Mouse (Mus musculus) intestine, embryonic 14.5 days (tissue): ENCODE measurements around the gene Hcn2. TPM values are rescaled to one million over a fixed set of nuclear protein-coding genes. Genes with fewer than 3 reads are reported as not detected.

ENCODE experiments used
- ATAC-seq: fragments of 200-750 bp; cut with Nextera tagmentation; replicated peaks from 2 replicates; pipeline ENCODE4 v1.8.0; 2017; ENCODE audit warnings: low read depth, moderate number of reproducible peaks, moderate TSS enrichment, moderate library complexity; ENCODE audit not compliant: low FRiP score, low TSS enrichment
- DNase-seq: peaks from one replicate; pipeline ENCODE4 v3.0.0-alpha.2; 2018; ENCODE audit warnings: low spot score
- H3K27ac ChIP-seq: fragments of 300-500 bp; sonication (generic); 2 replicates; pipeline ENCODE4 v1.5.1; 2014; ENCODE audit warnings: low read depth, mild to moderate bottlenecking, control low read depth
- H3K27me3 ChIP-seq: fragments of 300-500 bp; sonication (generic); replicated peaks from 2 replicates; pipeline ENCODE4 v1.6.1; 2014; ENCODE audit warnings: low read length, control low read depth; ENCODE audit not compliant: control insufficient read depth, insufficient read depth
- H3K36me3 ChIP-seq: fragments of 300-500 bp; sonication (generic); 2 replicates; pipeline ENCODE4 v1.6.1; 2014; ENCODE audit warnings: low read length, control low read depth; ENCODE audit not compliant: control insufficient read depth, insufficient read depth
- H3K4me1 ChIP-seq: fragments of 300-500 bp; sonication (generic); replicated peaks from 2 replicates; pipeline ENCODE4 v1.6.1; 2014; ENCODE audit warnings: low read length, control low read depth, mixed read lengths; ENCODE audit not compliant: control insufficient read depth, insufficient read depth
- H3K4me2 ChIP-seq: fragments of 300-500 bp; sonication (generic); 2 replicates; pipeline ENCODE4 v1.6.1; 2014; ENCODE audit warnings: low read length
- H3K4me3 ChIP-seq: fragments of 300-500 bp; sonication (generic); 2 replicates; pipeline ENCODE4 v1.5.1; 2014; ENCODE audit warnings: low read depth, low read length, control low read depth, mixed read lengths
- H3K9ac ChIP-seq: fragments of 300-500 bp; sonication (generic); 2 replicates; pipeline ENCODE4 v1.6.1; 2014; ENCODE audit warnings: mild to moderate bottlenecking, low read length
- H3K9me3 ChIP-seq: fragments of 300-500 bp; sonication (generic); 2 replicates; pipeline ENCODE4 v1.6.1; 2016; ENCODE audit warnings: low read length, control low read depth; ENCODE audit not compliant: control insufficient read depth
- WGBS: fragments of 180-500 bp; shearing (Covaris S2); extraction: QIAGEN DNeasy Blood & Tissue Kit; methylation state at CpG from one replicate; pipeline ENCODE4 v1.1.7; 2014; 5-methylcytosine and 5-hydroxymethylcytosine counted together
- polyA plus RNA-seq: library from polyadenylated mRNA; unstranded; fragments of >200 nt; fragmentation: Nextera tagmentation; extraction: Ambion mirVana; gene quantifications from 2 replicates; pipeline ENCODE4 v1.2.1, GENCODE M21; 2014

Gene Hcn2
- polyA plus RNA-seq, 1 experiment from 2014 or later: 0.09 TPM

- no peak overlapping the region for H3K9ac ChIP-seq
- H3K4me2 ChIP-seq: no peak overlapping the region
- no peak for DNase-seq
- WGBS: 72% methylated on average over 7 of the region's 7 CpGs
- no peak for ATAC-seq
- H3K27ac ChIP-seq: no peak overlapping the region
- H3K36me3 ChIP-seq: peaks cover 49% of the 10 kb centered on the region
- H3K4me3 ChIP-seq: no peak overlapping the region
- H3K9me3 ChIP-seq: no peaks in the 10 kb centered on the region
- H3K4me1 ChIP-seq: peaks cover 22% of the 10 kb centered on the region
- H3K27me3 ChIP-seq: peaks cover 7% of the 10 kb centered on the region; the same call in 1 of the 2 replicates
These were observed 7.1 kb upstream of the Hcn2 start for GRCm38 (mm10) chr10:79709307-79709706.

GRCm38 (mm10) chr10:79712029-79712428, 4.4 kb upstream of the Hcn2 start:
- H3K9me3 ChIP-seq: no peaks in the 10 kb centered on the region
- H3K27me3 ChIP-seq: peaks cover 34% of the 10 kb centered on the region
- no peak overlapping the region for H3K4me2 ChIP-seq
- peaks cover 43% of the 10 kb centered on the region for H3K36me3 ChIP-seq
- peaks cover 9% of the 10 kb centered on the region for H3K4me1 ChIP-seq
- DNase-seq (peak; percentile 61), ATAC-seq (0 out of 2 replicates have a peak, but pooled peaks have one; percentile 4)
- no peak overlapping the region for H3K27ac ChIP-seq
- H3K9ac ChIP-seq: no peak overlapping the region
- H3K4me3 ChIP-seq: no peak overlapping the region
- WGBS: 86% methylated on average over 1 of the region's 1 CpGs

- 14% methylated on average over 5 of the region's 6 CpGs for WGBS
- Histone ChIP-seq H3K4me2 (no peak overlapping the region), H3K9me3 (no peaks in the 10 kb centered on the region), H3K4me3 (no peak overlapping the region), H3K4me1 (peaks cover 9% of the 10 kb centered on the region), H3K27me3 (peaks cover 40% of the 10 kb centered on the region), H3K9ac (no peak overlapping the region), H3K36me3 (peaks cover 38% of the 10 kb centered on the region), H3K27ac (no peak overlapping the region)
- ATAC-seq: peak; percentile 57
- peak; percentile 92 for DNase-seq
These were observed 3.8 kb upstream of the Hcn2 start for GRCm38 (mm10) chr10:79712499-79713126.

- Histone ChIP-seq H3K9me3 (no peaks in the 10 kb centered on the region), H3K9ac (no peak overlapping the region), H3K4me2 (no peak overlapping the region), H3K36me3 (peaks cover 36% of the 10 kb centered on the region), H3K4me3 (no peak overlapping the region), H3K4me1 (peaks cover 9% of the 10 kb centered on the region), H3K27me3 (peaks cover 45% of the 10 kb centered on the region), H3K27ac (no peak overlapping the region)
- ATAC-seq (no peak), DNase-seq (no peak)
- whole genome bisulfite sequencing: 46% methylated on average over 1 of the region's 1 CpGs
These were observed 3.3 kb upstream of the Hcn2 start for GRCm38 (mm10) chr10:79713163-79713562.

- Histone ChIP-seq H3K9ac (no peak overlapping the region), H3K36me3 (peaks cover 21% of the 10 kb centered on the region), H3K9me3 (no peaks in the 10 kb centered on the region), H3K27ac (no peak overlapping the region), H3K4me2 (no peak overlapping the region), H3K4me1 (peaks cover 9% of the 10 kb centered on the region), H3K4me3 (no peak overlapping the region), H3K27me3 (peaks cover 57% of the 10 kb centered on the region)
- 59% methylated on average over 4 of the region's 4 CpGs for WGBS
- DNase-seq (no peak), ATAC-seq (no peak)
These were observed 1.4 kb upstream of the Hcn2 start for GRCm38 (mm10) chr10:79714996-79715395.

GRCm38 (mm10) chr10:79716988-79717355, 538 bp downstream of the Hcn2 start:
- DNase-seq (no peak), ATAC-seq (no peak)
- Histone ChIP-seq H3K36me3 (peaks cover 1% of the 10 kb centered on the region), H3K4me3 (peak overlapping the region; percentile 49), H3K4me2 (peak overlapping the region; percentile 94), H3K9ac (no peak overlapping the region), H3K27me3 (peaks cover 57% of the 10 kb centered on the region), H3K27ac (no peak overlapping the region), H3K4me1 (peaks cover 9% of the 10 kb centered on the region), H3K9me3 (no peaks in the 10 kb centered on the region)
- under 1% methylated on average over 42 of the region's 44 CpGs for WGBS

- ATAC-seq (no peak), DNase-seq (peak; percentile 96)
- peak overlapping the region; percentile 94; the same call in 1 of the 2 replicates for H3K4me2 ChIP-seq
- whole genome bisulfite sequencing: 4% methylated on average over 43 of the region's 43 CpGs
- H3K9me3 ChIP-seq: no peaks in the 10 kb centered on the region
- no peak overlapping the region for H3K9ac ChIP-seq
- no peak overlapping the region for H3K27ac ChIP-seq
- H3K36me3 ChIP-seq: no peaks in the 10 kb centered on the region
- peaks cover 57% of the 10 kb centered on the region for H3K27me3 ChIP-seq
- peaks cover 9% of the 10 kb centered on the region for H3K4me1 ChIP-seq
- no peak overlapping the region; the same call in 1 of the 2 replicates for H3K4me3 ChIP-seq
These were observed 1.4 kb downstream of the Hcn2 start for GRCm38 (mm10) chr10:79717640-79718357.

- H3K4me3 ChIP-seq: no peak overlapping the region
- H3K9ac ChIP-seq: no peak overlapping the region
- H3K4me1 ChIP-seq: peaks cover 9% of the 10 kb centered on the region
- no peak for DNase-seq
- H3K27ac ChIP-seq: no peak overlapping the region
- ATAC-seq: no peak
- no peaks in the 10 kb centered on the region for H3K9me3 ChIP-seq
- H3K36me3 ChIP-seq: no peaks in the 10 kb centered on the region
- no peak overlapping the region for H3K4me2 ChIP-seq
- 68% methylated on average over 5 of the region's 5 CpGs for WGBS
- peaks cover 32% of the 10 kb centered on the region for H3K27me3 ChIP-seq
These were observed 4.7 kb downstream of the Hcn2 start for GRCm38 (mm10) chr10:79721089-79721488.
